Mouse (Mus musculus) thymus, adult 2 months (tissue): ENCODE measurements around the gene Rpl27. TPM values are rescaled to one million over a fixed set of nuclear protein-coding genes. Genes with fewer than 3 reads are reported as not detected.
"Not testable (repeated sequence)": the region's sequence is repeated elsewhere in the genome, so short reads cannot be mapped to it uniquely, and the experiment has no call there.

Experiments
- DNase-seq: peaks from one replicate; pipeline ENCODE4 v3.0.0; 2021
- H3K27ac ChIP-seq: fragments of 200-500 bp; 2 replicates; pipeline ENCODE4 v1.5.1; 2012; ENCODE audit warnings: low read length, control low read depth; ENCODE audit not compliant: control insufficient read depth, insufficient read depth
- H3K27me3 ChIP-seq: fragments of 200-500 bp; 2 replicates; pipeline ENCODE4 v1.6.1; 2012; ENCODE audit warnings: mild to moderate bottlenecking, low read length, moderate library complexity, mixed read lengths; ENCODE audit not compliant: control insufficient read depth, insufficient read depth
- H3K36me3 ChIP-seq: fragments of 200-500 bp; 2 replicates; pipeline ENCODE4 v1.6.1; 2012; ENCODE audit warnings: mild to moderate bottlenecking, low read length, moderate library complexity; ENCODE audit not compliant: control insufficient read depth, insufficient read depth
- H3K4me1 ChIP-seq: fragments of 200-500 bp; replicated peaks from 2 replicates; pipeline ENCODE4 v1.6.1; 2012; ENCODE audit warnings: low read length; ENCODE audit not compliant: control insufficient read depth, insufficient read depth
- H3K4me3 ChIP-seq: fragments of 200-500 bp; 2 replicates; pipeline ENCODE4 v1.5.1; 2012; ENCODE audit warnings: mild to moderate bottlenecking, low read length, control low read depth, moderate library complexity; ENCODE audit not compliant: control insufficient read depth, insufficient read depth
- CTCF ChIP-seq: fragments of 200-500 bp; IDR thresholded peaks from 2 replicates; pipeline ENCODE4 v1.5.1; 2012; ENCODE audit warnings: mild to moderate bottlenecking, control low read depth, low read length, moderate library complexity, borderline replicate concordance; ENCODE audit not compliant: control insufficient read depth, poor library complexity, insufficient read depth; ENCODE audit errors: extremely low read depth
- POLR2A ChIP-seq: fragments of 200-500 bp; IDR thresholded peaks from 2 replicates; pipeline ENCODE4 v1.6.1; 2012; ENCODE audit warnings: mild to moderate bottlenecking, low read length, control low read depth, moderate library complexity; ENCODE audit not compliant: control insufficient read depth, poor library complexity, insufficient read depth; ENCODE audit errors: extremely low read depth
- WGBS: fragments of 180-500 bp; shearing (Covaris S2); methylation state at CpG from one replicate; pipeline ENCODE4 v1.1.7; 2018; 5-methylcytosine and 5-hydroxymethylcytosine counted together
- polyA plus RNA-seq: library from polyadenylated mRNA; depleted of rRNA; stranded (reverse); fragments of >200 nt; gene quantifications from 2 replicates; pipeline ENCODE4 v1.2.3, GENCODE M21; 2012

The Rpl27 gene
- polyA plus RNA-seq, 1 experiment = 730 TPM

GRCm38 (mm10) chr11:101467477-101468262 lies 25.6 kb downstream of the Rpl27 start:
- Histone ChIP-seq H3K4me3 (peak overlapping the region; percentile 69), H3K36me3 (no peaks in the 10 kb centered on the region), H3K27ac (no peak overlapping the region), H3K4me1 (peaks cover 24% of the 10 kb centered on the region), H3K27me3 (no peaks in the 10 kb centered on the region)
- TF ChIP-seq CTCF (peak; percentile 36; the same call in 1 of the 2 replicates), POLR2A (no peak)
- under 1% methylated on average over 53 of the region's 54 CpGs for WGBS
- peak; percentile 71 for DNase-seq

- no peak for DNase-seq
- Histone ChIP-seq H3K27ac (no peak overlapping the region), H3K4me1 (peaks cover 24% of the 10 kb centered on the region), H3K27me3 (no peaks in the 10 kb centered on the region), H3K36me3 (no peaks in the 10 kb centered on the region), H3K4me3 (peak overlapping the region; percentile 39)
- TF ChIP-seq CTCF = no peak
- TF ChIP-seq POLR2A = no peak
- WGBS = 3% methylated on average over 29 of the region's 31 CpGs
Observed at GRCm38 (mm10) chr11:101468263-101468688, 26.2 kb downstream of the Rpl27 start.

- H3K36me3 ChIP-seq = no peaks in the 10 kb centered on the region
- peaks cover 24% of the 10 kb centered on the region for H3K4me1 ChIP-seq
- H3K27ac ChIP-seq = no peak overlapping the region
- no peak for DNase-seq
- H3K4me3 ChIP-seq = peak overlapping the region; percentile 39; the same call in 1 of the 2 replicates
- H3K27me3 ChIP-seq = no peaks in the 10 kb centered on the region
- 37% methylated on average over 13 of the region's 13 CpGs for WGBS
- TF ChIP-seq CTCF = no peak
- no peak for TF ChIP-seq POLR2A
Observed at GRCm38 (mm10) chr11:101468731-101469130, 26.6 kb downstream of the Rpl27 start.

GRCm38 (mm10) chr11:101469155-101469554 lies 27.1 kb downstream of the Rpl27 start:
- peaks cover 24% of the 10 kb centered on the region for H3K4me1 ChIP-seq
- DNase-seq = no peak
- WGBS = 76% methylated on average over 4 of the region's 4 CpGs
- TF ChIP-seq POLR2A (no peak), CTCF (no peak)
- H3K36me3 ChIP-seq = no peaks in the 10 kb centered on the region
- H3K4me3 ChIP-seq = no peak overlapping the region
- H3K27ac ChIP-seq = no peak overlapping the region
- H3K27me3 ChIP-seq = no peaks in the 10 kb centered on the region

GRCm38 (mm10) chr11:101470206-101470605 lies 28.1 kb downstream of the Rpl27 start:
- no peaks in the 10 kb centered on the region for H3K36me3 ChIP-seq
- H3K4me3 ChIP-seq = no peak overlapping the region
- TF ChIP-seq CTCF (no peak), POLR2A (no peak)
- no peak overlapping the region for H3K27ac ChIP-seq
- WGBS = 95% methylated on average over 7 of the region's 7 CpGs
- H3K4me1 ChIP-seq = peaks cover 18% of the 10 kb centered on the region
- no peak for DNase-seq
- H3K27me3 ChIP-seq = no peaks in the 10 kb centered on the region

- Histone ChIP-seq H3K4me3 (no peak overlapping the region), H3K27me3 (no peaks in the 10 kb centered on the region), H3K4me1 (peaks cover 14% of the 10 kb centered on the region), H3K36me3 (no peaks in the 10 kb centered on the region), H3K27ac (no peak overlapping the region)
- WGBS = 83% methylated on average over 3 of the region's 3 CpGs
- no peak for DNase-seq
- TF ChIP-seq CTCF (no peak), POLR2A (no peak)
Observed at GRCm38 (mm10) chr11:101471926-101472325, 29.8 kb downstream of the Rpl27 start.

- H3K4me1 ChIP-seq = peaks cover 10% of the 10 kb centered on the region
- 86% methylated on average over 7 of the region's 7 CpGs for WGBS
- no peak overlapping the region for H3K4me3 ChIP-seq
- no peak for DNase-seq
- H3K36me3 ChIP-seq = no peaks in the 10 kb centered on the region
- no peak overlapping the region for H3K27ac ChIP-seq
- no peak for TF ChIP-seq POLR2A
- no peak for TF ChIP-seq CTCF
- no peaks in the 10 kb centered on the region for H3K27me3 ChIP-seq
Observed at GRCm38 (mm10) chr11:101472336-101472735, 30.2 kb downstream of the Rpl27 start.

GRCm38 (mm10) chr11:101473686-101474085 lies 31.6 kb downstream of the Rpl27 start:
- DNase-seq = not testable (repeated sequence)

More at GRCm38 (mm10) chr11:101473686-101474085, 31.6 kb downstream of the Rpl27 start:
- H3K4me1 ChIP-seq, H3K4me3 ChIP-seq, H3K36me3 ChIP-seq, H3K27ac ChIP-seq, H3K27me3 ChIP-seq: not testable (repeated sequence)
- WGBS = 74% methylated on average over 1 of the region's 1 CpGs
